Mouse (Mus musculus): ENCODE data around the gene Smc1b.

DNA sequence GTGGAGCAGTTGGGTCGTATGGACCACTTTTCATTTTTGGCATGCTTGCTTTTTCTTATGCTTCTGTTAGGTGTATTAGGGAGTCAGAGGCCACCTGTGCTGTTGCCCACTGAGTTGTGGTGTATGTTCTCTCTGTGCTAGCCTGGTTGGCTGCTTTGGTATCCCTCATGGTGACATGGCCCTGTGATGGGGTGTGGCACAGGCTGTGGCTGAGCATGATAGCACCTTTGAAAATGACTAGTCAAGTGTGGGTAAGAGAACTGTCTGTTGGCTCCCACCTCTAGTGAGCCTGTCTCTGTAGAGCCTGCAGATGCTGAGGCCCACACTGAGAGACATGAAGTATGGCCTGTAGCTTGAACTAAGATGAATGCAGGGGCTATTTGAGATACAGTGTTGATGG is 82.0 kb downstream of the Smc1b start:
- TF ChIP-seq E2F4 (IDR thresholded peaks at IDR 0.05; ENCODE audit: insufficient read depth) (no peak), MYOG (IDR thresholded peaks at IDR 0.05; ENCODE audit: control insufficient read depth in 1 of 3, insufficient read depth in 1 of 3, insufficient read length in 2 of 3, low read depth in 2 of 3) (no peak), POLR2A (IDR thresholded peaks at IDR 0.05; ENCODE audit: insufficient read length, low read depth) (no peak), USF1 (IDR thresholded peaks at IDR 0.05; ENCODE audit: low read depth) (no peak), SRF (IDR thresholded peaks at IDR 0.05; ENCODE audit: control insufficient read depth, insufficient read length, low read depth) (no peak)
